Mouse (Mus musculus): ENCODE results near the gene Dytn.
"Not testable (repeated sequence)": the region's sequence is repeated elsewhere in the genome, so short reads cannot be mapped to it uniquely, and the experiment has no call there.

Gene Dytn

DNA sequence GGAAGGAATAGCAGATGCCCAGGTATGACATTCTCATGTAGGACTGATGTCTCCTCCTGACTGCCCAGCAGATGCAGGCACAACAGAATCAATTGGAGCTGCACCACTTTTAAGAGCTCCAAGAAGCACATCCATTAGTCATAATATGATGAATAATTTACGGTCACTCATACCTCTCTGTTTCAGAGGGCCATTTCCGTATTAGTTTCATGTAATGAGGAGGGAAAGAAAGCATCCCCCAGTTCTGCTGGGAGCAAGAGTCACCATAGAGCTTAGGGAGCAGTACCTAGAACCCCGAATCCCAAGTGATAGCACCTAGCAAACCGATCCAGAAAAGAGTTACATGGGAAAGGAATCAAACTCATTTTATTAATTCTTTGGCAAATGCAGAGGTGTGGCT, at the start of gene Dytn:
TSS of gene Dytn (minus strand) at position 101 of the 400 bp plus-strand sequence.
- no peak for DNase-seq (ENCODE audit: low read depth in 1 of 2, low spot score in 2 of 2)

DNA sequence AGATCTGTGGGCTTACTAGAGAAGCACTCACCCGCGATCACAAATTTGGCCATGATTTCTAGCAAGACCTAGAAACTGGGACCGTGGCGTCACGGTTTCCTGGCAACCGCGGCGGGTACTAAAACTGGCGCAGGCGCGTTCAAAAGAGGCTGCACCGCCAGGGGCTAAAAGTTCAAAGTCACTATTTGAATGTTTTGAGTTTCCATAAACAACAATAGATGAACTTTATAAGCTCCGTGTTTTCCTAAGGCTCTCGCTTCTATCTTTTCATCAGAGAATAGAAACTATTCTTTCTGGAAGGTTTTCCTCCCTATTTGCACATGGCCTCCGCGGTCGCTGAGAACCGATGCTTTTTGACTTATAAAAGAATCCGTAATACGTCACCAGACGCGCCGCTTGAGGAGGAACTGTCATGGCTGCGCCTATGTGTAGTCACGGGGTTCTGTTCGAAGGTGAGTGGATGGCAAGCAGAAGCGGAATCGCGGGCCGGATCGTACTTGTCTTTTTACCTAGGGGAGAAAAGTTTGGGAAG, 43.6 kb upstream of the Dytn start, which contains the start of the genes Mdh1b and Fastkd2:
TSS of gene Mdh1b (minus strand) at position 79 of the 532 bp plus-strand sequence.
TSS of gene Fastkd2 (plus strand) at position 375 of the 532 bp plus-strand sequence.
- peak; percentile 69 to 78 for DNase-seq (ENCODE audit: low read depth in 1 of 2, low spot score in 2 of 2)

DNA sequence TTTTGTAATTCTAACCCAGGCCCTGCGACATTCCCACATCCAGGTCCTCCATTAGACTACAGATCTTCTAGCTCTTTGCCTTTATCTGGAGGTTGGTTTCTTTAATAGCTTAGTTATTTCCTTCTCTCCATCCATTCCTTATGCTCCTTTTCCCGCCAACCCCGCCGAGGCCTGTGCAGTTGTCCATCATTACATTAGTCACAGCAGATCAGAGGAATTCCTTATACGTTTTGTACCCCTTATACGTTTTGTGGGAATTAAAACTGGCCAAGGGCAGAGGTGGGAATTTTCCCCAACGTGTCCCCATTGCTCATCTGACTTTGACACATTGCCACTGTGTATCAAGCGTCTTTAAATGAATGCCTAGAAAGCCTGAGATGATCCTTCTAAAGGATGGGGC, 43.1 kb upstream of the Dytn start:
- no peak for DNase-seq (ENCODE audit: low read depth in 1 of 2, low spot score in 2 of 2)

DNA sequence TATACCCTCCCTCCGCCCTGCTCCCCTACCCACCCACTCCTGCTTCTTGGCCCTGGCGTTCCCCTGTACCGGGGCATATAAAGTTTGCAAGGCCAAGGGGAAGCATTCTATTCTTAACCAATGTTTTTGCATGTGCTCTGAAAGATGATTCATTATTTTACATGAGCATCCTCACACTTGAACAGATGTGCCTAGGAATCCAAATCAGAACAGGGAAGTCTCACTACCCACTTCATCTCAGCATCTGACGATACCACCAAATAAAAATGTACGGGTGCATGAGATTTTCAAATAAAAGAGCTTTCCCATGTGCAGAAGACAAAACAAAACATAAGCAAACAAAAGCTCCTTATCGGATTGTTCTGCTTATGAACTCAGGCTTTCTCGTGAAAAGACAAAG, 33.4 kb upstream of the Dytn start:
- no peak for DNase-seq (ENCODE audit: low read depth in 1 of 2, low spot score in 2 of 2)

DNA sequence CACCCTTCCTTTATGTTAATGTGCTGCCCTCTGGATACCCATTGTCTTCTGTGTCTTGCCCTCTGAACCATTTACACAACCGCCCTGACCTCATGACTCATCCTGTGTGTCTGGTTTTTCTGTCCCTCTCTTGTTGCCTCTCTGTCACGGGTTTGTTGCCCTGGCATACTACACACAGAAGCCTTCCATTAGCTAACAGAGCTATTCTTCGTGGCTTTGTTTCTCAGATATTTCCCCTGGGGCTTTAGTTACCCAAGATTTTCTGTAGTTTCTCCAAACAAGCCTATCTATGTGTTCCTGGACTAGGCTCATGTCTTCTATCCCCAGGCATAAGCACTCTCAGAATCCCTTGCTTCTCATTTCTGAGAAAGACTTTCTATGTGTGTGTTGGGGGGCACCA, 22.1 kb upstream of the Dytn start:
- DNase-seq (ENCODE audit: low read depth in 1 of 2, low spot score in 2 of 2) = no peak

DNA sequence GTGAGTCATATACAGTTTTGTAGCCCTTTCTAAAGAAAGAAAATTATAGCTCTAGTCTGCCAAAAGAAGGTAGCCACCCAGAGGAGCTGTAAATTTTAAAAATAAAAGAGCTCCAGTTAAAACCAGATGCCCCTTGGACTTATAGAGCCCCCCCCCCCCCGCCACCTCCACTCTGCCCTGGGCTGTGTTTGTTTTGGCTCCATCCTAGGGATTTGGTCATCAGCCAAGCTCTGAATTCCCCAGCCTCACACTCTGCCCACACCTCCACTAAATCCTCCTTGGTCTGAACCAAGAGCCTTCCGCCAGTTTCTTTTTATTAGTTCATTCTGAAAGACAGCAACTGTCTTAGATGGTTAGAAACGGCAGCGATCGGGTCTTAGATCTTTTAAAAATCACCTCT, 19.0 kb upstream of the Dytn start:
- DNase-seq (ENCODE audit: low read depth in 1 of 2, low spot score in 2 of 2) = no peak

DNA sequence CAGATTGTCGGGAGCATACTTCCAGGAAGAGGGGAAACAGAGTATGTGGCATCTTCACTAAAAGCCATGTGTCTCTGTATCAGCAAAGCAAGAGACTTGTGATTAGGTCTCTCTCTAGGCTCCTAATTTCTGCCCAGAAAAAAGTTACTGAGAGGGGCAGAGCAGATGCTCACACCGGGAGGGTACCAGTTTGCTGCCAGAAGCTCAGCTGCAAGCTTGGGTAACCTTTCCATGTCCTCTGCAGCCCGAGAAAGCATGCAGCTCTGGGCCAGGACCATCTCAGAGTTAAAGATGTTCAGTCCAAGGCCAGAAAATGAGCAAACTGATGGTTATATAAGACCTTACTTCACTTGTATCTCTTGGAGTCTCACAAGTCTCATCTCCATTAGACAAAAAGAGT, 10.1 kb upstream of the Dytn start:
- DNase-seq (ENCODE audit: low read depth in 1 of 2, low spot score in 2 of 2) = no peak

DNA sequence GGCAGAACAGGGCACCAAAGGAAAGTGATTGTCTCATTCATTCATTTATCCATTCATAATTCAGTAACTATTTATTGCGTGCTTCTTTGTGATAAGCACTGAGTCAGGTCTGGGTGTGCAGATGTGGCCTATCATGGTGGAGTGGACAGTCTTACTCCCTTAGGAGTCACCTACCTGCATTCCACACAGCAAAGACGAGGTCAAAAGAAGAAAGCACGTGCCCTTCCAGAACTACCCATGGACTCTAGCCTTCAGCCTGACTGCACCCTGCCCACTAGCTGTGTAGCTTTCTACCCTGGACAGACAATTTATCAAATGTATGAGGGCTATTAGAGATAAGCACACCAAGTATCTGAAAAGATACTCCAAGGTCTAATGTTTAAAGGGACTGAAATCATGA, 10.8 kb downstream of the Dytn start:
- no peak for DNase-seq (ENCODE audit: low read depth in 1 of 2, low spot score in 2 of 2)

DNA sequence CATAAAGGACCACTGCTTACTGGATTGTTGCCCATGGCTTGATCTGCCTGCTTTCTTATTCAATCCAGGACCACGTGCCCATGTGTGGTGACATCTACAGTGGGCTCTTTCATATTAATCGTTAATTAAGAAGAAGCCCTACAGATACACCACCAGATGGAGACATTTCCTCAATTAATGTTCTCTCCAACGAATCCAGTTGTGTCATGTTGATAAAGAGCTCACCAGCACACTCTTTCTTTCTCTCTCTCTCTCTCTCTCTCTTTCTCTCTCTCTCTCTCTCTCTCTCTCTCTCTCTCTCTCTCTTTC, 17.9 kb downstream of the Dytn start:
- no peak for DNase-seq (ENCODE audit: low read depth in 1 of 2, low spot score in 2 of 2)

DNA sequence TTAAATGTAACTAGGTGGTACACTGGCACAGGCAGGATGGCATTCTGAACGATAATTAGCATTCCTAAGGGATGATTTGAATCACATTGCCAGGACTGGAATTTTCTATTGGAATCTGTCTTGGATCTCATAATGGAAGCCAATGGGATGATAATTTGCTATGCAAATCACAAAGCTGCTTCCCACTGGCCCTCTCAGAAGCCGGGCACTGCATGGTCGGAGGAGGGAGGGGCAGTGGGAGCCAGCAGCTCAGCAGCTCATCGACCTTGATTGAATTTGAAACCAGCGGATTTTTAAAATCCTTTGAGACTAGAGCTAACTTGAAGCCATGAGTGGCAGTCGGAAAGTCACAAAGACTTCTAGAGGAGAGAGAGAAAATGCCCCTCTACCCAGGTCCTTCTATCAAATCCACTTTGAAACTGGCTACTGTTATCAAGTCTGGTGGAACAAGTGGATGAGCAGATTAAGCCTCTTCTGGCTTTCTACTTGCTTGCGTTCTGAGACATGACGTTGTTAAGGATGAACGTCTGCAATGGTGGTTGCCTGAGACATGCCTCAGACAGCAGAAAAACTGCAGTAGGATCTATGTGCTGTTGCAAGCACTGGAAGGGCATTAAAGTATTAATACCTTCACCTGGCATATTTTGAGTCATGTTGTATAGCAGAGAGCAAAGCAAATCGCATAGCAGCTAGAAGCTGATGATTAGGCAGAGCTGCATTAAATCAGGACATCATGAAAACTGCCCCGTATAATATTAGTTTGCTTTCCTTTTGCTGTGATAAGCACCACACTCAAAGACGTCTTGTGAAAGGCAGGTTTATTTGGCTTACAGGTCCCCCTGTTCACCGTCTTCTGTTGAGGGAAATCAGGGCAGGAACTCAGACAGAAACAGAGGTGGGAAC, 18.5 kb downstream of the Dytn start:
- DNase-seq (ENCODE audit: low read depth in 1 of 2, low spot score in 2 of 2) = no peak

DNA sequence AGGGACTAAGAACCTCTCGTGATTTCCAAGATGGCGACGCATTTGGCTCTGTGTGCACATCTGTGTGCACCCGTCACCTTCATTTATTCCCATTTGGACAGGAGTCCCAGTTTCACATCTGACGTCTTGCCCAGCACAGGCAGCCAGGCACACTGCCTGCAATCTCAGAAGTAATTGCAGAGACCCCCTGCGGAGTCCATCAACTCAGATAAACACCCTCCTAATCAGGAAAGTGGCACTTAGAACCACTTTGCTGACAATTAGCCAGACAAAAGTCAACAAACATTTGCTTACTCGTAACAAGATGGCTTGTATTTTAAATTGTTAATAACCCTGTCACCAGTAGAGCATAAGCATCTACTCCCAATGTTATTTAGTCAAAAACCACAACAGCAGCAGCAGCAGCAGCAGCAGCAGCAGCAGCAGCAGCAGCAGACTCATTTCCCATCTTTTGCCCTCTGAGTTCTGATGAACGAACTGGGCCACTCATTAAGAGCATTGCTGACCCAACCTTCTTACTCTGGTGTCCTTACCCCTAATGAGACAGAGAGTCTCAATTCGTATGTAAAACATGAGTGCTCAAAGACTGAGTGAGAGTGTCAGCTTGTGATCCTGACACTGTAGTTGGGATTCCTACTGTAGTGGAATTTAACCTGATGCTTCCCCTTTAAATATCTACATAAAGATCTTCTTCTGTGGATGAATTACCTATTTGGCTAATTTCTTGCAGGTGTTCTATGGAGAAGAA, 19.4 kb downstream of the Dytn start:
- DNase-seq (ENCODE audit: low read depth in 1 of 2, low spot score in 2 of 2) = no peak

DNA sequence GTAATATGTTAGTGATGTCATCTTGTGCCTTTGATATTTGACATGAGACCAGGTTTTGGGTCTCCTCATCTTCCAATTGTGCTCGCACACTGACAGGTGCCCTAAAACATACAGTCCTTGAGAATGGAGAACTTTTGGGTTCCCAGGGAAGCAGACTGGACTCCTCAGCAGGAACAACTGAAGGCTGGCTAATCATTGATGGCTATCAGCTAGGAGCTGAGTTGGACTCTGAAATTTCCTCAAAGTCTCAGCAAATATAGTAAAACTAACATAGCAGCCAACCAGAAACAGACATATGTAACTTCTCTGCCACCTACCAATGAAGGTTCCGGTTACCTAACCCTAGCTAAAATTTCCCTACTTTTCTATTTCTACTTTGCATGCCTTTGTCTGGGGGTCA, 20.6 kb downstream of the Dytn start:
- DNase-seq (ENCODE audit: low read depth in 1 of 2, low spot score in 2 of 2) = no peak

DNA sequence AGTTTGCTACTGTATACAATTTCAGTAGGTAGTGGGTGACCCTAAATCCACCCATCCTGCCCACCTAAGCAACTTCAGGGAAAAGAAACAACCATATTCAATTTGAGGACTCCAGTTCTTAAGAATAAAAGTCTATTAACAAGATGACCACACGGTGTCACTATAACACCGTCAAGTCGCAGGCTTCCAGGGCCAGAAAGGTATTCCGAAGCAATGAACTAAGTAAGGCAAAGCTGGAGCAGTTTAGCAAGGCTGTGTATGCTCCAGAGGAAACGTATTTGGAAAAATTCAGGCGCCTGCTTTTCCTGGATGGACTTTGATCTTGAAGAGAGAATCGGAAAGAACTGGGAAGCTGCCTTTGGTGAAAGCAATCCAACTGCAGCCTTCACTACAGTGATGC, 27.1 kb downstream of the Dytn start:
- no peak for DNase-seq (ENCODE audit: low read depth in 1 of 2, low spot score in 2 of 2)

DNA sequence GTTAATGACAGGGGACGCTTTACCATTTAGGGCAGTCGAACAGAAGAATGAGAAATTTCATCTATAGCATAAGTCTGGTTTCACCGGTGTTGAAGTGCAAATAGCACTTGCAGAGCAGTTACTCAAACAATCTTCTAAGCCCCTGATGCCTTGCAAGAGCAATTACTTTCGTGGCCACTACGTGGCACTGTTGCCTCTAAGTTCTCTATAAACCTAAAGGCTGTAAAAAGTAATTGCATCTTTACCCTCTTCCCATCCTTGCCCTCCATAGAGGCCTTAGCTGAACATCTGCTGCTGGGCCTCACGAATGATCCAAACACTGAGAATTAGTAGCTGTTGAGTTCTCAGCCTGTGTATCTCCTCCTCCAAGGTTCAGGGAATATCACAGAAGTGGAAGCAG, 28.7 kb downstream of the Dytn start:
- peak in 1 of 2 experiments; percentile 9 for DNase-seq (ENCODE audit: low read depth in 1 of 2, low spot score in 2 of 2)

DNA sequence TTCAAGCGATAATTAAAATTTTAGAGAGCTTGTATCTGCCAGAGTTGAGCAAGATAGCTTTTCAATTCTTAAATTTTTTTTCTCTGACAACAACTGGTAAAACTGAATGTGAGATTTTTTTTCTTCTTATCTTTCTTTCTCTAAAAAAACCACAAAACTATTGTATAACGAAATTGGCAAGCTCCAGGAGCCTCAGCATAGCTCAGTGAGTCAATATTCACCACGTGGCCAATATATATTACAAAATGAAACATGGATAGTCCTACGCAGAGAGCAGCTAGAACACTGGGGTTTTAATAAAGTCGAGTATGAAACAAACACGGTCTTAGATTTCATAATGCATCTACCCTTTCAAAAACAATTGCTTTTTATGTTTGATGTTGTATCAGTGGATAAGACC, 46.8 kb downstream of the Dytn start:
- DNase-seq (ENCODE audit: low read depth in 1 of 2, low spot score in 2 of 2) = no peak

DNA sequence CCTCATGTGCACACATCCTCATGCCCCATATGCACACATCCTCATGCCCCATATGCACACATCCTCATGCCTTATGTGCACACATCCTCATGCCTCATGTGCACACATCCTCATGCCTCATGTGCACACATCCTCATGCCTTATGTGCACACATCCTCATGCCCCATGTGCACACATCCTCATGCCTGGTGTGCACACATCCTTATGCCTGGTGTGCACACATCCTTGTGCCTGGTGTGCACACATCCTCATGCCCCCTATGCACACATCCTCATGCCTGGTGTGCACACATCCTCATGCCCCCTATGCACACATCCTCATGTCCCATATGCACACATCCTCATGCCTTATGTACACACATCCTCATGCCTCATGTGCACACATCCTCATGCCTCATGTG, 56.3 kb downstream of the Dytn start:
- DNase-seq (ENCODE audit: low read depth in 1 of 2, low spot score in 2 of 2) = not testable (repeated sequence)

DNA sequence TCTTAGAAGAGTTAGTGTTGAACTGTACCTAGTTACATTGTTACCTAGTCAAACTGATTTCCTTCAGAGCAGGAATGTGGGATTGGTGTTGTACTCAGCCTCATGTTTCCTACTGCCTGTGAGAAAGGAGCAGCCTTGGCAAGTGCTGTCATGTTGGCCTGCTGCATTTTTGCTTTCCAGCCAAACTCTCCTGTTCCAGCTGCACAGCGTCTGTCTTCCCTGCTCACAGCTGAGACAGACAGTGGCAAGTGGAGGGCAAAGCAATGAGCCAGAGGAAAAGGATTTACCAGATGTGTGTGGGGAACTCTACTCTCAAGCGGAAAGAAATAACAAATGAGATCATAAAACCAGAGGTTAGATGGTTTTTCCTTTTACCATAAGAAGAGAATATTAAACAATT, 58.5 kb downstream of the Dytn start:
- DNase-seq (ENCODE audit: low read depth in 1 of 2, low spot score in 2 of 2) = no peak

DNA sequence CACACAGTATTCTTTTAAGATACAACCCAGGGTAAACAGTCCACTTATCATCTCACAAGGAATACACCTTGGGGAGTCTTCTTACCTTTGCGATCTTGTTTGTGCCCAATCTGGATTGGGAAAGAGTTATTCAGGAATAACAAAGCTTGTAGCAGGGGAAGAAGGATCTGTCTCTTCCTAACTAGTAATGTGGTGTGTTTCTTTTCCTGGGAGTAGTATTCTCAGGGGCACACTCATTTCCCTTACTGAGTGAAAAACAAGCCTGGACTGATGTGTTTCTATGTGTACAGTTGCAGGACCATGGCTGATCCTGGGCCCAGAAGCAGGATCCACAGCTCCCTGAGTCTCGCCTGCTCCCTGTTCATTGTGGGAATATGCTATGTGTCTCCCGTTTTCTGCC, 71.1 kb downstream of the Dytn start, which contains the start of gene Gm39653:
TSS of gene Gm39653 (plus strand) at position 301 of the 400 bp plus-strand sequence.
- DNase-seq (ENCODE audit: low read depth in 1 of 2, low spot score in 2 of 2) = no peak

DNA sequence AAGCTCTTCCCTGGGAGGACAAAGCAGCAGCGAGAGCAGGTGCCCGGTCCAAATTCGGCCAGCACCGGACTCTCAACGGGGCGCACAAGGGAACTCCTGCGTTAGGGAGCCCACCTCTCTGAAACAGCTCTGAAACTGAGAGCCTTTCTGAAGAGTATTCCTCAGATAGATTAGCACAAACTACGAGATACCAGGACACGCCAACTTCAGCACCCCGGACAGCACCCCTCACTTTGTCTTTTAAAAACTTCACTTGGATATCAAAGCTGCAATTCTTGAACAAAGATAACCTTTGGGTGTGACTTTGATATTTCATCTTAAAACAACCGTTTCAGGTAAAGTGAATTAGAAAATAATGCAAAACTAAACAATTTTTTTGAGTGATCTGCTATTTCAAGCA, 72.1 kb downstream of the Dytn start:
- DNase-seq (ENCODE audit: low read depth in 1 of 2, low spot score in 2 of 2) = no peak

DNA sequence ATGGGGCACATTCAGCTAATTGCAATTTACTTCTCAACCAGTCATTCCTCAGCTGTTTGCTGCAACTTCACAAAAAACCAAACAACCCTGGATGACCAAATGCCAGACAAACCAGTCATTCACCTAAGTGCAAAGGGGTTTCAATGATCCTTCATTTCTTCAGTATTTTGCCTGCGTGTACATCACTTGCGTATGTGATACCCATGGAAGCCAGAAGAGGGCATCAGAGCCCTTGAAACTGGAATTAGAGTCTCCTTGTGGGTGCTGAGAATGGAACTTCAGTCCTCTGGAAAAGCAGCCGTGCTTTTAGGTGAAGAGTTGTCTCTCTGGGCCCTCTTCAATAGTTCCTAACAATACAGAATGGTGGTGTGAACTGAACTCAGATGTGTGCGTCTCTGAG, 77.1 kb downstream of the Dytn start:
- no peak for DNase-seq (ENCODE audit: low read depth in 1 of 2, low spot score in 2 of 2)

DNA sequence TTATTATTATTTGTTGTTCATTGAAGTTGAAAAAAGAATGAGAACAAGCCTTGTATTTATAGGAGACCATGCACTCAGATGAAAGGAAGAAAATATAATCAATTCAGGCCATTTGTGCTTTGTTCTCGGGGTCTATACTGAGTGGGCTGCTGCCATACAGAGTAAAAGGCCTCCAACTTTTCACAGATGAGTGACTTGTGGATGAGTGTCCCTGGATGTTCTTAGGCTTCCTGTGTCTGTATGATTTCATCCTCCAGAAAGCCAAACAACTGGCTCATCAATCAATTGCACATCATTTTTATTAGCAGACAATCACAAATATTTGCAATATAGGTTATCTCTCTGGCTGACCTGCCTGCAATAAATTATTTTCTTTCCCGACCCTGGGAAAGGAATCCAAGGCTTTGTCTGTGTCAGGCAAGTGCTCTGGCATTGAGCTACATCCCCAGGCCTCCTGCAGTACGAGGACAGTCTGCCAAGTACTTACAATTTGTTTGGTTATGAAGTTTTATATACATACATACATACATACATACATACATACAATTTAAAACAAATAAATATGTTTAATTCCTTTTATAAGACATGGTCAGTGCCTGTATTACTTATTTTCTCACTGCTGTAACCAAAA, 82.7 kb downstream of the Dytn start:
- no peak for DNase-seq (ENCODE audit: low read depth in 1 of 2, low spot score in 2 of 2)

DNA sequence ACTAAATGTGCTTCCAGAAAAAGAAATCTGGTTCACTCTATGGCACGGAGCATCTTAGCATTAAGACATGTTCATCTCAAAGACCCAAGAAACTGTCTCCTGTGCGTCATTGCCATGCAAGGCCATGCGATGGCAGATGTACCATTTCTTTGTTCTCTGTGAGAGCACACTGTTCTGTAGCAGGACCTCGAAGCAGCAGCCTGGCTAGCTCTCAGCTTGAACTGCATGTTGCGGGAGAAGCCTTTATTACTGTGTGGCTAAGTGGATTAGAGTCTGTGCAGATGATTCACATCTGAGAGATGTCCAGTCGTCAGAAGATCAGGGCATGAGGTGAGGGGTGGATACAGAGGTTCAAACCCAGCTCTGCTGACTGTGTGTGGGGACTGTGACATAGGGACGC, 99.9 kb downstream of the Dytn start:
- no peak for DNase-seq (ENCODE audit: low read depth in 1 of 2, low spot score in 2 of 2)

All from monocyte, adult 2 months (primary cell).